Mouse (Mus musculus): ENCODE data around the gene Rnf222. TPM values are rescaled to one million over a fixed set of nuclear protein-coding genes. Genes with fewer than 3 reads are reported as not detected.

Rnf222 gene
- polyA plus RNA-seq, 1 experiment from 2014 or later: 0.04 TPM

- WGBS: 76% methylated on average over 12 of the region's 12 CpGs
These were observed 5.6 kb downstream of the Rnf222 start for GRCm38 (mm10) chr11:68893911-68894464.

GRCm38 (mm10) chr11:68896247-68896646 lies 7.9 kb downstream of the Rnf222 start:
- H3K4me3 ChIP-seq: no peak overlapping the region
- no peak for DNase-seq (ENCODE audit: low spot score)
- 93% methylated on average over 5 of the region's 5 CpGs for WGBS

More at GRCm38 (mm10) chr11:68893911-68894464, 5.6 kb downstream of the Rnf222 start:
- no peaks in the 10 kb centered on the region for H3K4me1 ChIP-seq
- H3K27ac ChIP-seq (replicated peaks): no peak overlapping the region
- H3K9me3 ChIP-seq (replicated peaks): no peaks in the 10 kb centered on the region
- H3K27me3 ChIP-seq (ENCODE audit: low read depth, poor library complexity, severe bottlenecking): no peaks in the 10 kb centered on the region
- no peak for DNase-seq (ENCODE audit: low spot score)
- H3K36me3 ChIP-seq: no peaks in the 10 kb centered on the region
- no peak overlapping the region for H3K4me3 ChIP-seq

GRCm38 (mm10) chr11:68897120-68897519 lies 8.8 kb downstream of the Rnf222 start:
- no peak overlapping the region for H3K27ac ChIP-seq (replicated peaks)
- H3K36me3 ChIP-seq: no peaks in the 10 kb centered on the region
- no peak overlapping the region for H3K4me3 ChIP-seq
- peaks cover 6% of the 10 kb centered on the region for H3K4me1 ChIP-seq
- H3K9me3 ChIP-seq (replicated peaks): no peaks in the 10 kb centered on the region
- no peak for DNase-seq (ENCODE audit: low spot score)
- no peaks in the 10 kb centered on the region for H3K27me3 ChIP-seq (ENCODE audit: low read depth, poor library complexity, severe bottlenecking)
- WGBS: 41% methylated on average over 4 of the region's 4 CpGs

More at GRCm38 (mm10) chr11:68896247-68896646, 7.9 kb downstream of the Rnf222 start:
- no peaks in the 10 kb centered on the region for H3K36me3 ChIP-seq
- H3K27me3 ChIP-seq (ENCODE audit: low read depth, poor library complexity, severe bottlenecking): no peaks in the 10 kb centered on the region
- H3K27ac ChIP-seq (replicated peaks): no peak overlapping the region
- no peaks in the 10 kb centered on the region for H3K9me3 ChIP-seq (replicated peaks)
- H3K4me1 ChIP-seq: peaks cover 6% of the 10 kb centered on the region

- H3K4me3 ChIP-seq: no peak overlapping the region
- peaks cover 12% of the 10 kb centered on the region for H3K4me1 ChIP-seq
- H3K36me3 ChIP-seq: peaks cover 5% of the 10 kb centered on the region
- H3K27ac ChIP-seq (replicated peaks): no peak overlapping the region
- WGBS: 72% methylated on average over 6 of the region's 6 CpGs
- no peaks in the 10 kb centered on the region for H3K9me3 ChIP-seq (replicated peaks)
- DNase-seq (ENCODE audit: low spot score): no peak
- H3K27me3 ChIP-seq (ENCODE audit: low read depth, poor library complexity, severe bottlenecking): no peaks in the 10 kb centered on the region
These were observed 9.5 kb downstream of the Rnf222 start for GRCm38 (mm10) chr11:68897838-68898237.

- DNase-seq (ENCODE audit: low spot score): no peak
- H3K27me3 ChIP-seq (ENCODE audit: low read depth, poor library complexity, severe bottlenecking): no peaks in the 10 kb centered on the region
- H3K4me3 ChIP-seq: no peak overlapping the region
- H3K4me1 ChIP-seq: peaks cover 17% of the 10 kb centered on the region
- WGBS: 91% methylated on average over 6 of the region's 6 CpGs
- peaks cover 15% of the 10 kb centered on the region for H3K36me3 ChIP-seq
- no peaks in the 10 kb centered on the region for H3K9me3 ChIP-seq (replicated peaks)
- H3K27ac ChIP-seq (replicated peaks): no peak overlapping the region
These were observed 10.4 kb downstream of the Rnf222 start for GRCm38 (mm10) chr11:68898790-68899189.

GRCm38 (mm10) chr11:68899815-68900214 lies 11.5 kb downstream of the Rnf222 start:
- 90% methylated on average over 8 of the region's 8 CpGs for WGBS
- DNase-seq (ENCODE audit: low spot score): no peak

GRCm38 (mm10) chr11:68900519-68901350 lies 12.4 kb downstream of the Rnf222 start:
- DNase-seq (ENCODE audit: low spot score): no peak
- H3K4me3 ChIP-seq: peak overlapping the region; percentile 85
- H3K9me3 ChIP-seq (replicated peaks): no peaks in the 10 kb centered on the region
- 28% methylated on average over 31 of the region's 31 CpGs for WGBS
- H3K27ac ChIP-seq (replicated peaks): peak overlapping the region; percentile 97
- H3K27me3 ChIP-seq (ENCODE audit: low read depth, poor library complexity, severe bottlenecking): no peaks in the 10 kb centered on the region
- H3K4me1 ChIP-seq: peaks cover 17% of the 10 kb centered on the region
- peaks cover 34% of the 10 kb centered on the region for H3K36me3 ChIP-seq

More at GRCm38 (mm10) chr11:68899815-68900214, 11.5 kb downstream of the Rnf222 start:
- Histone ChIP-seq H3K4me1 (peaks cover 17% of the 10 kb centered on the region), H3K4me3 (no peak overlapping the region), H3K9me3 (replicated peaks) (no peaks in the 10 kb centered on the region), H3K27ac (replicated peaks) (no peak overlapping the region), H3K27me3 (ENCODE audit: low read depth, poor library complexity, severe bottlenecking) (no peaks in the 10 kb centered on the region), H3K36me3 (peaks cover 25% of the 10 kb centered on the region)

GRCm38 (mm10) chr11:68901351-68902046 lies 13.1 kb downstream of the Rnf222 start, which contains the start of gene Rpl26:
Gene Rpl26, plus strand, starts transcription at chr11:68901583.
- under 1% methylated on average over 52 of the region's 52 CpGs for WGBS
- Histone ChIP-seq H3K4me1 (peaks cover 17% of the 10 kb centered on the region), H3K36me3 (peaks cover 42% of the 10 kb centered on the region), H3K27me3 (ENCODE audit: low read depth, poor library complexity, severe bottlenecking) (no peaks in the 10 kb centered on the region), H3K4me3 (peak within 1 kb of the TSS; percentile 85), H3K9me3 (replicated peaks) (no peaks in the 10 kb centered on the region), H3K27ac (replicated peaks) (peak within 1 kb of the TSS; percentile 97)
- peak; percentile 99 for DNase-seq (ENCODE audit: low spot score)

- 2% methylated on average over 10 of the region's 10 CpGs for WGBS
- peak overlapping the region; percentile 97 for H3K27ac ChIP-seq (replicated peaks)
- no peaks in the 10 kb centered on the region for H3K27me3 ChIP-seq (ENCODE audit: low read depth, poor library complexity, severe bottlenecking)
- H3K36me3 ChIP-seq: peaks cover 47% of the 10 kb centered on the region
- DNase-seq (ENCODE audit: low spot score): no peak
- no peaks in the 10 kb centered on the region for H3K9me3 ChIP-seq (replicated peaks)
- peaks cover 17% of the 10 kb centered on the region for H3K4me1 ChIP-seq
- H3K4me3 ChIP-seq: peak overlapping the region; percentile 85
These were observed 13.7 kb downstream of the Rnf222 start for GRCm38 (mm10) chr11:68902047-68902364.

- peaks cover 50% of the 10 kb centered on the region for H3K36me3 ChIP-seq
These were observed 14.0 kb downstream of the Rnf222 start for GRCm38 (mm10) chr11:68902367-68902766.

GRCm38 (mm10) chr11:68902823-68903222 lies 14.5 kb downstream of the Rnf222 start:
- H3K27me3 ChIP-seq (ENCODE audit: low read depth, poor library complexity, severe bottlenecking): no peaks in the 10 kb centered on the region
- WGBS: 85% methylated on average over 5 of the region's 5 CpGs
- H3K27ac ChIP-seq (replicated peaks): peak overlapping the region; percentile 97
- DNase-seq (ENCODE audit: low spot score): no peak
- peaks cover 17% of the 10 kb centered on the region for H3K4me1 ChIP-seq
- peak overlapping the region; percentile 85 for H3K4me3 ChIP-seq
- H3K36me3 ChIP-seq: peaks cover 55% of the 10 kb centered on the region
- H3K9me3 ChIP-seq (replicated peaks): no peaks in the 10 kb centered on the region

More at GRCm38 (mm10) chr11:68902367-68902766, 14.0 kb downstream of the Rnf222 start:
- Histone ChIP-seq H3K4me1 (peaks cover 17% of the 10 kb centered on the region), H3K27ac (replicated peaks) (peak overlapping the region; percentile 97), H3K4me3 (peak overlapping the region; percentile 85), H3K27me3 (ENCODE audit: low read depth, poor library complexity, severe bottlenecking) (no peaks in the 10 kb centered on the region), H3K9me3 (replicated peaks) (no peaks in the 10 kb centered on the region)
- 9% methylated on average over 11 of the region's 11 CpGs for WGBS
- DNase-seq (ENCODE audit: low spot score): no peak

- no peak for DNase-seq (ENCODE audit: low spot score)
- 94% methylated on average over 2 of the region's 2 CpGs for WGBS
- H3K4me1 ChIP-seq: peaks cover 17% of the 10 kb centered on the region
- H3K27me3 ChIP-seq (ENCODE audit: low read depth, poor library complexity, severe bottlenecking): no peaks in the 10 kb centered on the region
- H3K27ac ChIP-seq (replicated peaks): no peak overlapping the region
- no peak overlapping the region for H3K4me3 ChIP-seq
- H3K9me3 ChIP-seq (replicated peaks): no peaks in the 10 kb centered on the region
- H3K36me3 ChIP-seq: peaks cover 56% of the 10 kb centered on the region
These were observed 15.4 kb downstream of the Rnf222 start for GRCm38 (mm10) chr11:68903775-68904174.
